Mouse (Mus musculus) limb, embryonic 10.5 days (tissue): ENCODE measurements at regions not wholly inside any gene's neighbourhood (a gene's known extent, or its start where the extent isn't known, plus 50 kb on each side); places are given as distances from the start of the nearest gene placed in this dataset.
A peak's percentile ranks its signal among the peaks of the same experiment; 100 is the strongest.

ENCODE experiments used
- DNase-seq: peaks from one replicate; pipeline ENCODE4 v3.0.0-alpha.2; 2017; ENCODE audit warnings: low spot score
- H3K27ac ChIP-seq: fragments of 300-500 bp; sonication (generic); 2 replicates; pipeline ENCODE4 v1.5.1; 2016; ENCODE audit warnings: mild to moderate bottlenecking
- H3K27me3 ChIP-seq: fragments of 300-500 bp; sonication (generic); 2 replicates; pipeline ENCODE4 v1.6.1; 2016; ENCODE audit warnings: low read depth, mild to moderate bottlenecking; ENCODE audit not compliant: poor library complexity, severe bottlenecking
- H3K36me3 ChIP-seq: fragments of 300-500 bp; sonication (generic); 2 replicates; pipeline ENCODE4 v1.6.1; 2016; ENCODE audit warnings: mild to moderate bottlenecking, moderate library complexity
- H3K4me1 ChIP-seq: fragments of 300-500 bp; sonication (generic); 2 replicates; pipeline ENCODE4 v1.6.1; 2016
- H3K4me3 ChIP-seq: fragments of 300-500 bp; sonication (generic); 2 replicates; pipeline ENCODE4 v1.5.1; 2016; ENCODE audit warnings: mild to moderate bottlenecking, moderate library complexity
- H3K9me3 ChIP-seq: fragments of 300-500 bp; sonication (generic); replicated peaks from 2 replicates; pipeline ENCODE4 v1.6.1; 2016; ENCODE audit warnings: mild to moderate bottlenecking
- WGBS: fragments of 180-500 bp; shearing (Covaris S2); methylation state at CpG from one replicate; pipeline ENCODE4 v1.1.7; 2016; 5-methylcytosine and 5-hydroxymethylcytosine counted together

- no peak for DNase-seq
- no peak overlapping the region for H3K27ac ChIP-seq
- WGBS, result 85% methylated on average over 6 of the region's 6 CpGs
- no peaks in the 10 kb centered on the region for H3K36me3 ChIP-seq
- no peak overlapping the region for H3K4me3 ChIP-seq
- no peaks in the 10 kb centered on the region for H3K9me3 ChIP-seq
- H3K4me1 ChIP-seq, result no peaks in the 10 kb centered on the region
- H3K27me3 ChIP-seq, result no peaks in the 10 kb centered on the region
These were observed 105.2 kb downstream of the Cdca7 start for GRCm38 (mm10) chr2:72581136-72581535.

- Histone ChIP-seq H3K4me3 (no peak overlapping the region), H3K9me3 (no peaks in the 10 kb centered on the region), H3K27me3 (no peaks in the 10 kb centered on the region; the same call in 1 of the 2 replicates), H3K27ac (no peak overlapping the region), H3K4me1 (no peaks in the 10 kb centered on the region), H3K36me3 (no peaks in the 10 kb centered on the region)
- 87% methylated on average over 7 of the region's 7 CpGs for WGBS
- no peak for DNase-seq
These were observed 112.9 kb downstream of the Cdca7 start for GRCm38 (mm10) chr2:72588814-72589213.

- WGBS, result 72% methylated on average over 3 of the region's 3 CpGs
- H3K36me3 ChIP-seq, result no peaks in the 10 kb centered on the region
- no peaks in the 10 kb centered on the region for H3K4me1 ChIP-seq
- no peak overlapping the region for H3K27ac ChIP-seq
- H3K9me3 ChIP-seq, result no peaks in the 10 kb centered on the region
- no peaks in the 10 kb centered on the region; the same call in 1 of the 2 replicates for H3K27me3 ChIP-seq
- H3K4me3 ChIP-seq, result no peak overlapping the region
- DNase-seq, result no peak
These were observed 116.1 kb downstream of the Cdca7 start for GRCm38 (mm10) chr2:72592011-72592410.

- H3K27me3 ChIP-seq, result no peaks in the 10 kb centered on the region
- no peak overlapping the region for H3K27ac ChIP-seq
- no peaks in the 10 kb centered on the region for H3K9me3 ChIP-seq
- no peaks in the 10 kb centered on the region for H3K36me3 ChIP-seq
- H3K4me1 ChIP-seq, result peaks cover 9% of the 10 kb centered on the region; the same call in 1 of the 2 replicates
- WGBS, result 73% methylated on average over 14 of the region's 14 CpGs
- no peak for DNase-seq
- H3K4me3 ChIP-seq, result no peak overlapping the region
These were observed 121.3 kb downstream of the Cdca7 start for GRCm38 (mm10) chr2:72596994-72597925.

DNA sequence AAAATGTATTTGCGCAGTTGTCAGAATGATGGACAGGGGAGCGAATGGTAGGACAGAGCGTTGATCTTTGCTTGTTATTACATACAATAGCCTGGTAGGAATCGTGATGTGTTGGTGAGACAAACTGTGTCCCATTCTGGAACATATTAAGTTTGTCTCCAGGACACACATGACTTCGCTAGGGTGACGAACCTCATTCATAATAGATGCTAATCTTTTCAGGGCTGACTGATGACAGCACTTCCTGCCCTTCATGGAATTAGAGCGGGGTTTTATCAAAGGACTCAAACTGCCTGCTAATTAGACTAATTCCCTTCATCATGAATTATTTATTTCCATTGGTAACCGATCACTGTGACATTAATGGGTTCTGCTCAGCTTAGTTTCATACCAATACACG is 122.0 kb downstream of the Cdca7 start:
- no peaks in the 10 kb centered on the region for H3K27me3 ChIP-seq
- H3K4me3 ChIP-seq, result no peak overlapping the region
- H3K9me3 ChIP-seq, result no peaks in the 10 kb centered on the region
- no peaks in the 10 kb centered on the region for H3K36me3 ChIP-seq
- H3K4me1 ChIP-seq, result peaks cover 12% of the 10 kb centered on the region; the same call in 1 of the 2 replicates
- H3K27ac ChIP-seq, result no peak overlapping the region
- DNase-seq, result no peak
- WGBS, result 58% methylated on average over 9 of the region's 9 CpGs

GRCm38 (mm10) chr2:72600723-72601122 is 124.8 kb downstream of the Cdca7 start:
- no peaks in the 10 kb centered on the region for H3K27me3 ChIP-seq
- H3K36me3 ChIP-seq, result no peaks in the 10 kb centered on the region
- H3K9me3 ChIP-seq, result no peaks in the 10 kb centered on the region
- peaks cover 12% of the 10 kb centered on the region; the same call in 1 of the 2 replicates for H3K4me1 ChIP-seq
- H3K27ac ChIP-seq, result no peak overlapping the region
- H3K4me3 ChIP-seq, result no peak overlapping the region
- DNase-seq, result no peak

DNA sequence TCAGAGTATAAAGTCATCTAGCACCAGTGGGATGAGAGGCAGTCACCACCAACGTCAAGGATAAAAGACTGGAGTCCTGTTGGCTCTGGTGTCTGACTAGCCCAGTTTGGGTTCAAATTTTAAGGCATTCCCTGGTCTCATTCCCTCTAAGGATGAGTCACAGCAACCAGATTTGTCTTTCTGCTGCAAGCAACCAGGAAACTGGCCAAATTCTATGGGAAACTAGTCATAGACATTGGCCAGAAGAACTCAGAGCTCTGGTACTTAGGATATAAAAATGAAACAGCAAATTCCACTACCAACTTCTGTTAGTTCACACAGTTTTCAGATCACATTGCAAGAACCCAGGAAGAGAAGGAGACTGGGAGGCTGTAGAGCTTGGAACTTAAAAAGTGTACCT is 126.2 kb downstream of the Cdca7 start:
- Histone ChIP-seq H3K36me3 (no peaks in the 10 kb centered on the region), H3K27me3 (no peaks in the 10 kb centered on the region), H3K27ac (no peak overlapping the region), H3K4me1 (peaks cover 12% of the 10 kb centered on the region; the same call in 1 of the 2 replicates), H3K4me3 (no peak overlapping the region), H3K9me3 (no peaks in the 10 kb centered on the region)
- WGBS, result 71% methylated on average over 1 of the region's 1 CpGs
- no peak for DNase-seq

GRCm38 (mm10) chr2:72612221-72612620 is 136.3 kb downstream of the Cdca7 start:
- no peaks in the 10 kb centered on the region for H3K36me3 ChIP-seq
- 91% methylated on average over 3 of the region's 3 CpGs for WGBS
- H3K4me3 ChIP-seq, result no peak overlapping the region
- no peaks in the 10 kb centered on the region for H3K27me3 ChIP-seq
- no peak for DNase-seq
- H3K9me3 ChIP-seq, result no peaks in the 10 kb centered on the region
- H3K27ac ChIP-seq, result no peak overlapping the region
- no peaks in the 10 kb centered on the region for H3K4me1 ChIP-seq

DNA sequence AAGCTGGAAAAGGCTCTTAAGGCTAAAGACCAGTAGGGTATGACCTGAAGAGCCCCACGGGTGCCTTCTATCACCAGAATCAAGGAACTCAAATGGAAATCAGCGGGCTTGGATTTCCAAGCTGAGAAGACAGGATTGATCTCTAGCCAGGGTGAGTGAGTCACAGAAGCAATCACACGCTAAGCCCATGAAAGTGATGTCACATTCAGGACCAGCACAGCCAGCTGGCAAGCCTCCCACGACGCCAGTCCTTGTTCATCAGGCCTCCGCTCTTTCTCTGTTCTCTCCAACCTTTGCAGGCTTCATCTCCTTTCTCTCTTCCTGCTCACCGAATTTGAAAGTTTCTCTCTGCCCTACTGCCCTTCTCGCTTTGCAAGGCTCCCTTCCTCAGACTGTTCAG is 138.3 kb downstream of the Cdca7 start:
- WGBS, result 73% methylated on average over 8 of the region's 8 CpGs
- H3K4me3 ChIP-seq, result no peak overlapping the region
- no peaks in the 10 kb centered on the region for H3K27me3 ChIP-seq
- H3K36me3 ChIP-seq, result no peaks in the 10 kb centered on the region
- H3K9me3 ChIP-seq, result no peaks in the 10 kb centered on the region
- H3K27ac ChIP-seq, result no peak overlapping the region
- H3K4me1 ChIP-seq, result peaks cover 2% of the 10 kb centered on the region
- no peak for DNase-seq

DNA sequence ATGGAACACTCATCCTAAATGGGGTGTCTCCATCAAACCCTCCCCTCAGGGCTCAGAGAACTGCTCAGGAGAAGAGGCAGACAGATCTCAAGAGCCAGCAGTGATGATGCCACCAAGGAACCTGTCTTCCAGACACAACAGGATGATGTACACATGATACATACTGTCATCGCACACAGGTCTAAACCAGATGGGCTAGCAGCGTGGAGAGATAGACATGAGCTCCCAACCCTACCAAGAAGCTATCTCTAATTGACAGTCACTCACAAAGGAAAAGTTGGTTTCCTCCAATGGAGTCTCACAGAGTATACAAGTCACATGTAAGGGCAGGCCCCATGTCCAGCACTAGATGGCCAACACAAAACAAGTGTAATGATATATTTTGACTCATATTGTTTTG is 139.9 kb downstream of the Cdca7 start:
- 92% methylated on average over 2 of the region's 2 CpGs for WGBS
- Histone ChIP-seq H3K27me3 (no peaks in the 10 kb centered on the region), H3K9me3 (no peaks in the 10 kb centered on the region), H3K4me3 (no peak overlapping the region), H3K36me3 (no peaks in the 10 kb centered on the region), H3K27ac (no peak overlapping the region), H3K4me1 (peaks cover 17% of the 10 kb centered on the region)
- DNase-seq, result no peak

GRCm38 (mm10) chr2:72616412-72616811 is 140.5 kb downstream of the Cdca7 start:
- H3K27me3 ChIP-seq, result no peaks in the 10 kb centered on the region
- H3K4me1 ChIP-seq, result peaks cover 17% of the 10 kb centered on the region
- H3K9me3 ChIP-seq, result no peaks in the 10 kb centered on the region
- no peak overlapping the region for H3K27ac ChIP-seq
- DNase-seq, result no peak
- no peaks in the 10 kb centered on the region for H3K36me3 ChIP-seq
- H3K4me3 ChIP-seq, result no peak overlapping the region

- 54% methylated on average over 4 of the region's 4 CpGs for WGBS
- Histone ChIP-seq H3K9me3 (no peaks in the 10 kb centered on the region), H3K4me1 (peaks cover 17% of the 10 kb centered on the region), H3K36me3 (no peaks in the 10 kb centered on the region), H3K4me3 (no peak overlapping the region), H3K27ac (no peak overlapping the region), H3K27me3 (no peaks in the 10 kb centered on the region)
- no peak for DNase-seq
These were observed 143.5 kb downstream of the Cdca7 start for GRCm38 (mm10) chr2:72619446-72619845.

GRCm38 (mm10) chr2:72620182-72620652 is 144.3 kb downstream of the Cdca7 start:
- peak; percentile 43 for DNase-seq
- 5% methylated on average over 9 of the region's 9 CpGs for WGBS
- H3K9me3 ChIP-seq, result no peaks in the 10 kb centered on the region
- H3K4me3 ChIP-seq, result peak overlapping the region; percentile 42
- peak overlapping the region; percentile 79 for H3K27ac ChIP-seq
- H3K4me1 ChIP-seq, result peaks cover 17% of the 10 kb centered on the region
- H3K27me3 ChIP-seq, result no peaks in the 10 kb centered on the region
- no peaks in the 10 kb centered on the region for H3K36me3 ChIP-seq
